Mouse (Mus musculus) ovary, postnatal 36 days (tissue): ENCODE measurements around the gene Spaar.
"Not testable (repeated sequence)": the region's sequence is repeated elsewhere in the genome, so short reads cannot be mapped to it uniquely, and the experiment has no call there.

Experiments
- DNase-seq: peaks from one replicate; pipeline ENCODE4 v3.0.0; 2022; ENCODE audit warnings: low spot score, mixed read lengths

The Spaar gene

GRCm38 (mm10) chr4:43728576-43728954 lies 1.3 kb upstream of the Spaar start:
- DNase-seq, result no peak

DNA sequence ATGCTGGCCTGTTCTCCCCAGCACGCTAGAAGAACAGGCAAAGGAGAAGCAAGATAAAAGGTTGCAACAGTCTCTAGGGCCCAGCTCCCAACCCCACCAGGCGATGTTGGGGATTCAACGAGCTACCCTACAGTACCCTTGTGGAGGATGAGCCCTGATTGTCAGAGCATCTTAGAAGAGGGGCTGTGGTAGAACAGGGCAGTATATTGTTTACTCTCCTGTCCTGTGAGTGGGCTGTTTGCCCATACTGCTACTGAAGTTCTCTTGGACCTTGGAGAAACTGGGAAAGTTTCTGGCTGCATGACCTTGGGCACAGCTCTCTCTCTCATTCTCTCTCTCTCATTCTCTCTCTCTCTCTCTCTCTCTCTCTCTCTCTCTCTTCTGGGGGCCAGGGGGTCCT lies 708 bp upstream of the Spaar start:
- DNase-seq, result no peak

DNA sequence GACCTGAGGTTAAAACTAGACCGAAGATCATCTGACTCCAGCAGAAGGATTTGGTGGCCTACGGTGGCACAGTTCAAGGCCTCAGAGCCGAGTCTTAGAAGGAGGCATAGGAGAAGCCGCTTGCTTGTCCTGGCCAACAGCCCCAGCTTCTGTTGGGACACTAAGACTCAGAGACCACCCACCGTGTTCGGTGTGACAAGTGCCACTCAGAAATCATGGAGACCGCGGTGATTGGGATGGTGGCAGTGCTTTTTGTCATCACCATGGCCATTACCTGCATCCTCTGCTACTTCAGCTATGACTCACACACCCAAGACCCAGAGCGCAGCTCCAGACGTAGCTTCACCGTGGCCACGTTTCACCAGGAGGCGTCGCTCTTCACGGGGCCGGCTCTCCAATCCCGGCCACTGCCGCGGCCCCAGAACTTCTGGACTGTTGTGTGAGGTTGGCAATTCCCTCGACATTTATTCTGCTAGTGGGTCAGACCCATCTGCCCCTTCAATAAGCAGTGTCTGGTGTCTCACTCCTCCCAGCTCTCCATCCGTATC lies 990 bp downstream of the Spaar start:
- no peak for DNase-seq

- no peak for DNase-seq
These were observed 2.3 kb downstream of the Spaar start for GRCm38 (mm10) chr4:43732171-43732570.

DNA sequence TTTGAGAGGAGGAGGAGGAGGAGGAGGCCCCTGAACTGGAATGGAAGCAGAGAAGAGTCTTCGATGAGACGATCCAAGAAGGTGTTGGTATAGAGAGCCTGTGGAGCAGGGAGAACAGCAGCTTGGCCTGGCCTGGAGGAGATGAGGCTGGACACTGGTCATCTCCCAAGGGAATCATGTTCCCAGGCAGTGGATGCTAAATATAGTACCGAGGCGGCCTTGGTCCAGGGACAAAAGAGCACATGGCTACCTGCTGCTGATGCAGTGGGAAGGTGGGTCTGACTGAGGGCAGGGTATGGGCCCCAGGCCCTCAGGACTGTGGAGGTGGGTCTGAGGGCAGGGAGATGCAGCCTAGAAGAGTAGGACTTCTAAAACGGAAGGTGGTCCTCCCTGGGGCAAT lies 3.4 kb downstream of the Spaar start:
- no peak for DNase-seq

DNA sequence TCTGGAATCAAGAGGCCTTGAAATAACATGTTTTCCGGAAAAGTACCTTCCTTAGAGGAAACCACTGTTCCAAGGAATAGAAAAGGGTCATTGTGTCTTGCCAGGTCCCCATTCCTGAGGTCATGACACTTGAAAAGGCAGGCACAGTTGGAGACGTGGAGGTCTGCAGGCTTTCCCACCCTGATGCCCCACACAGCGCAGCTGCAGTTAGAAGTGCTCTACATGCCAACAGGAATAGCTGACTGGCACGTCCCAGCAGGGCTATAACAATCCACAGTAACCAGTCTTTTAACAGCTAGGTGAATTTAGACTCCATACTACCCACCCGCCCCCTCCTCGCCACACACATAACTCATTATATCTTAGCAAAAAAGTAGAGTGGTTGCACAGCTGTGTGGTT lies 7.3 kb downstream of the Spaar start:
- no peak for DNase-seq

GRCm38 (mm10) chr4:43738989-43739674 lies 9.3 kb downstream of the Spaar start:
- no peak for DNase-seq

DNA sequence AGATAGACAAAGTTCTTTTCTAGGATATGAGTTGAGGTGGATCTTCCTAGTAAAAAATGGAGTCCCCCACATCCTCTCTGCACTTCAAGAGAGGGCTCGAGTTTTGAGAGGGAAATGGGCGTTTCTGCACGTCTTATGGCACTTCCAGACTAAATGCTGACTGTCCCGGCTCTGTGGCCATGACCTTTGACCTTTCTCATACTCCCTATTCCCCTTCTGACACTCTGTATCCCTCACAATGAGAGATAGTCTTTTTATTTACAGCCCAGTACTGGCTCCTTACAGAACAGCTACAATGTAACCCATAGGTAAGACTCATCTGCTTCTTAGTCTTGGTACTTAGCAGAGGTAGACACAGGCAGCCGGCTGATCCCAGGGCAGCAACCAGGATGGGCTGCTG lies 11.7 kb downstream of the Spaar start:
- DNase-seq, result no peak

GRCm38 (mm10) chr4:43742637-43743036 lies 12.8 kb downstream of the Spaar start:
- no peak for DNase-seq

GRCm38 (mm10) chr4:43743099-43743498 lies 13.3 kb downstream of the Spaar start:
- DNase-seq, result no peak

GRCm38 (mm10) chr4:43745187-43745586 lies 15.4 kb downstream of the Spaar start:
- DNase-seq, result no peak

- no peak for DNase-seq
These were observed 27.4 kb downstream of the Spaar start for GRCm38 (mm10) chr4:43757213-43757612.

GRCm38 (mm10) chr4:43759571-43760418 lies 30.0 kb downstream of the Spaar start:
- DNase-seq, result no peak

DNA sequence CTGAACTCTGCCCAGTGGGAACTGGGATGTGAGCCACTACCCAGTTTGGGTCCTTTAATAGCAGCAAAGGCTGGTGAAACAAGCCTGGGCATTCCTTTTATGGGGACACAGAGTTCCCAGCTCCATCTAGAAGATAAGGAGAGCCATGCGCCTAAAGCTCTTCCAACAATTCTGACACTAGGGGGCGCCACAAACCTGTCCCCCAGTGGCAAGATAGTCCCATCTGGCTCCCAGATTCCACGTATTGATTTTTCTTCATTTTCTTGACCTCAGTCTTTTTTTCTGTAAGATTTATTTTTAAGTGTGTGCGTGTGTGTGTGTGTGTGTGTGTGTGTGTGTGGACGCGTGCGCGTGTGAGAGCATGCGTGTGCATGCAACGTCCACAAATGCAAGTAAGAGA lies 30.6 kb downstream of the Spaar start:
- peak; percentile 37 for DNase-seq

DNA sequence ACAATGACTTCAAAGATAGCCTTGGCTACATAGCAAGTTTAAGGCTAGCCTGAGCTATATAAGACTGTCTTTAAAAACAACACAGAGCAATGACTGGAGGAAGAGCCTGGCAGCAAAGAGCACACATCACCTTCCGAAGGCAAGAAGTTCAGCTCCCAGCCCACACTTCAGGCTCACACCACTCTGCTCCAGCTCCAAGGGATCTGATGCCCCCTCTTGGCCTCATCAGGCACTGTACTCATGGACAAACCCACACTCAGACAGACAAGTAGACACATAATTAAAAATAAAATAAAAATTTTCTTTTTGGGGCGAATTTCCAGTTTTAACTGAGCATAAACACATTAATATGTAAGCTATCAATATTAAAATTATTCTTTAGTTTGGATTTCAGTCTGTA lies 31.5 kb downstream of the Spaar start:
- DNase-seq, result no peak

DNA sequence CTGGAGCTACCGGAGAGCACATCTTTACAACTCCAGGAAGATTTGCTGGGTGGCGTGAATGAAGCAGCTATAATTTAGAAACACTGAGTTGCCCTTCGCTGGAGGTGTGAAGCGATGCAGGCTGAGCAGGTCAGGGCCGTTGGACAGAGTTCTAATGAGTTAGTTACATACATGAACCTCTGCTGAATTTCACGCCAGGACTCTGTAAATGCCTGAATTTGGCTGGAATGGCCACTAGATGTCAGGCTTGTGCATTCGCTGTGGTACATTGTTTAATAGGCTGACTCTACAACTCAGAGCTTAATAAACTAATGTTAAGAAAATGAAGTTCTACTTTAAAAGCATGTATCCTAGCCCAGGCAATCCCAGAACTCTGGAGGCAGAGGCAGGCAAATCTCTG lies 33.6 kb downstream of the Spaar start:
- DNase-seq, result peak; percentile 41

GRCm38 (mm10) chr4:43768341-43768740 lies 38.5 kb downstream of the Spaar start:
- DNase-seq, result no peak

- no peak for DNase-seq
These were observed 39.5 kb downstream of the Spaar start for GRCm38 (mm10) chr4:43769374-43769773.

DNA sequence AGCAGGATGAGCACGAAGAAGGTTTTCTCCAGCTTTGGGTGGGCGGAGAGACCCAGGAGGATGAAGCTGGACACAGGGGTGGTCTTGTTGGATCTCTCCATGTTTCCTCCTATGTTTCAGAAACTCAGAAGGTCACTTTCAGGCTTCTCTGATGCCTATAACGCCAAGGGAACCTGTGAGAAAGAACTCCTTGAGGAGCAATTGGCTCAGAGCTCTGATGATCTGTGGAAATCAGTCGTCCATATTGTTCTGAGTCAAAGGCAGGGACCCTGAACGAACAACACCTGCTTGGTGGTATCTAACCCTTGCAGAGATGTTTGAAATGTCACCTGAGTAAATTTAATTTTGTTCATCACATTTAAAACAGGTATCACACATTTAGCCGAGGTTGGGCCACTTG lies 41.1 kb downstream of the Spaar start, which contains the start of gene Olfr159:
Gene Olfr159 (minus strand): TSS at position 101 of the 400 bp plus-strand sequence.
- no peak for DNase-seq

- no peak for DNase-seq
These were observed 41.8 kb downstream of the Spaar start for GRCm38 (mm10) chr4:43771626-43772025.

- no peak for DNase-seq
These were observed 42.5 kb downstream of the Spaar start for GRCm38 (mm10) chr4:43772304-43772703.

- no peak for DNase-seq
These were observed 65.5 kb downstream of the Spaar start for GRCm38 (mm10) chr4:43795296-43795695.

DNA sequence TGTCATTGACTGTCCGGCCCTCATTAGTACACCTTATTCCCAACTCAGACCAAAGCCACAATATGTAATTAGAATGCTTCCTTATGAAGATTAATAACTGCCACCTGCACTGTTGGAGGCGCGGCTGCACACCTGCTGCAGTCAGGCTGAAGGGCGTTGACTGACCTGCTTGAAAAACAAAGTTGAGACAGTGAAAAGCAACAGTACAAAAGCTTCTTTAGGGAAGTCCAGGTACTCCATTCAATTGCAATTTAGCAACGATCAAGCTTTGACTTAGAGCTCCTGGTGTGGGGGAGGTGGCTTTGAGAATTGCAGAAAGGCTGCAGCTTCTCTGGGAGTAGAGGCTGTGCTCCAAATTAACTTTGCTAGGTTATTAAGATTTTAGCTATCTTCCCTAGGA lies 66.0 kb downstream of the Spaar start:
- not testable (repeated sequence) for DNase-seq
